Mouse (Mus musculus) CD4-positive, CD25-positive, alpha-beta regulatory T cell (primary cell): ENCODE results near the gene Arl14. TPM values are rescaled to one million over a fixed set of nuclear protein-coding genes. Genes with fewer than 3 reads are reported as not detected.

Experiments
- polyA plus RNA-seq: library from polyadenylated mRNA; unstranded; fragments of 100-300 nt; shearing (Covaris generic); gene quantifications from one replicate; pipeline ENCODE4 v1.2.1, GENCODE M21; 2017

The Arl14 gene
- 0.19 TPM for polyA plus RNA-seq

DNA sequence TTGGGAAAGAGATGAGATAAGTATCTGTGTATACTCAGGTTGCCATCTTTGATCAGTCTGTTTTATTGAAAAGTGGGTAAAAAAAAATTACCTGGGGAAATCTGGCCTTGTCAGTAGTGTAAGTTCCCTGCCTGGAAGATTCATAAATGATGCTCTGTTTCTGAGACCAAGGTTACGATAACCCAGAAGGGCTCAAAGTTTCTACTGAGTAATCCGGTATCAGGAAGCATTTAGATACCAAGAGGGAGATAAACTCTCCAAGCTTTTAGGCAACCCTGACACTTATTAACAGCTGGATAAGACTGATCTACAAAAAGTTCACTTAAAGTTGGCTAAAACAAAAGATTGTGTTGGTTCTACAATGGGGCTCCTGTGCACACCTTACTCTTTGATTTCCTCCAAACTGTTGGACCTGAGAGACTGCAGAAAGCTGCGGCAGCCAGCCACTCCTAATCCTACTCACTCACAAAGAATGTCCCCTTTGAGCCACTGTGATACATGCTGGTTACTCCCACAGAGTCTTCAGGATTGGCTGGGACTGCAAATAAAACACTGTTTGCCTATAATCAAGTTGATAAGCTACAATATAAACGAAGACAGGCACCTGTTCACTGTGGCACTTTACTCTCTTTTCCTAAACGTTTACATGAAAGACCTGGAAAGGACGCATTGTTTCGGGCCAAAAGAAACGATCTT lies at the start of gene Arl14:
Gene Arl14 (plus strand): TSS at position 614 of the 696 bp plus-strand sequence.

Other genes with a start within 250 kb of the Arl14 start
- 235 TPM for gene Ift80, start 217.8 kb upstream of the Arl14 start, polyA plus RNA-seq
- gene Smc4, start 217.7 kb upstream of the Arl14 start, polyA plus RNA-seq: 831 TPM
- 278 TPM for gene Trim59, start 177.7 kb upstream of the Arl14 start, polyA plus RNA-seq
- 166 TPM for gene Kpna4, start 95.3 kb upstream of the Arl14 start, polyA plus RNA-seq
- gene Ppm1l, start 94.4 kb downstream of the Arl14 start, polyA plus RNA-seq: 9.6 TPM